Mouse (Mus musculus) embryo, embryonic 10.5 days (tissue): ENCODE data around the gene Cuzd1.

Source experiments
- DNase-seq: peaks from one replicate; pipeline ENCODE4 v3.0.0-alpha.2; 2015; ENCODE audit warnings: low spot score

The Cuzd1 gene

DNA sequence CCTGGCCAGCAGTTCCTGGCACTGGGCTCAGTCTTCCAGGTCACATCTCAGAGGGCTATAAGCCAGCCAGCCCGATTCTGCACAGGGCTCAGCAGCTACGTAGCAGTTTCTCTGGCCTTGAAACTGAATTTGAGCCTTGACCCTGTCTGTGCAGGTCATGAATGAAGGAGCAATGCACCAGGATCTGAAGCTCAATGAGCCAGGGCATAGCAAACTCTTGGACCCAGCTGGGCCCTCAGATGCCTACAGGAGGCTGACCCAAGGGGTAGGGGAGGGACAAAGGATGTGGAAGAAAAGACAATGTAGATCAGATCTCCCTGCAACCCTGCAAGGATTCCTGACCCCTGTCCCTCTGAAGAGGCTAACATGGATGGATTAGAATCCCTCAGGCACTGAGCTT lies at the start of gene Cuzd1:
Gene Cuzd1 (minus strand): TSS at position 101 of the 400 bp plus-strand sequence.
- DNase-seq = no peak

DNA sequence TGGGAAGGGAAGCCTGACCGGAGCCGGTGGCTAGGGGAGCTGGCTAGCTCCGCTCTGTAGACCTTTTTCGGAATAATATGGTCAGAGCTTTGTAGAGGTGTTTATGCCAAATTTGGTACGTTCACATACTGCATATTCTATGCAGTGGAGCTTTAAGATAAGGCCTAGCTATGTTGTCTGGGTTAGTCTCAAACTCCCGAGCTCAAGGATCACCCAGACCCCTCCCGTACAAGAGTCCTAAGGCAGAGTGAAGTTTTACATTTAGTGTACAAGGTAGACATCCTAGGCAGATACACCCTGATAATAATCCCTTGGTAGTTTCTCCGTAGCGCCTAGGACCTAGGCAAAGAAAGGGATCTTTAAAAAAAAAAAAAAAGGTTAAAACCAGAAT lies 49.4 kb upstream of the Cuzd1 start:
- DNase-seq = no peak

DNA sequence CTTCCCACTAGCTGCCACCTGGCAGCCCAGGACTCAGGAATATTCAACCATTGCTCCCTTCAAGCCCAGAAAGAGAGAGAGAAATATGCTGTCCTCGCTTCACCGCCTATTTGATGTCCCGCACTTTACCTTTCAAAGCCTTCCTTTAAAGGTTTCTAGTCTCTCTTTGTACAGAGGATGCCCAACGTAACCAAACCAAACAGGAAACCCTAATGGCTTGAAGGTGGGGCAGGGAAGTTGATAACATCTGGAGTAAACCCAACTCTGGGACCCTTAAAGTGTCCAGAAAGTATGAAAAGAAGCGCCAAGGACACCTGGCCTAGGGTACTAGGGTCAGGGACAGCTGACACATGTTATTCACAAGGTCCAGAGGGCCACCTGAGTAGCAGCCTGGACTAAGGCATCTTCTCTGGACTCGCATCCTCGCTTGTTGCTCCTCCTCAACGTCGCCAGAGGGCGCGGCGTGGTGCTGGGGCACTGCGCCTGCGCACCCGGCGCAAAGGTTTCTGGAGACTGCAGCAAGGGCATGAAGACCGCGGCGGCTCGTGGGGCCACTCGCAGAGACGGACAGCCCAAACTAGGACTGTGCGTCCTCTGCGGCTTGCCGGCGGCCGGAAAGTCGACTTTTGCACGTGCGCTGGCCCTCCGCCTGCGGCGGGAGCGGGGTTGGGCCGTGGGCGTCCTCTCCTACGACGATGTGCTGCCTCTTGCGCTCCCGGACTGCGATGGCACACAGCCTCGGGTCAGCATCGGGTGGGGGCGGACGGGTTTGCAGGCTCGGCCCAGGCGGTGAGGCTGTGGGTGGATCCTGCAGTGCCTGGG lies 48.8 kb upstream of the Cuzd1 start, which contains the start of gene Pstk:
Gene Pstk (plus strand): TSS at position 494 of the 822 bp plus-strand sequence.
- DNase-seq = peak; percentile 94

DNA sequence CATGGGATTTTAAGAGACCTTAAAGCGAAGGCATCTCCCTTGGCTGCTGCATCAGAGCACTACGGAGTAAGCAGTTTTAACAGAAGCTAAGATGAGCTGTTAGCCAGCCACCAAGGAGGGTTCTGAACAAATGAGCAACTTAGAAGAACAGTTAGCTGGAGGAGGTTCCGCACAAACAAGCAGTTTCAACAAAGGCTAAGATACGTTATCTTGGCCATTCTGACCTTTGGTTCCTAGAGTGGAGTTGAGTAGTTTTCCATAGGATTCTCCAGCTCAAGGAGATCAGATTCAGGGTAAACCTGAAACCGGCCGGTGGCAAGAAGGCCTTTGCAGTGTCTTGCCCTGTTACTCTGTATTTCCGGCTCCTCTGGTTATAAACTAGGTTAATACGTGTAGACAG lies 42.0 kb upstream of the Cuzd1 start:
- DNase-seq = no peak

DNA sequence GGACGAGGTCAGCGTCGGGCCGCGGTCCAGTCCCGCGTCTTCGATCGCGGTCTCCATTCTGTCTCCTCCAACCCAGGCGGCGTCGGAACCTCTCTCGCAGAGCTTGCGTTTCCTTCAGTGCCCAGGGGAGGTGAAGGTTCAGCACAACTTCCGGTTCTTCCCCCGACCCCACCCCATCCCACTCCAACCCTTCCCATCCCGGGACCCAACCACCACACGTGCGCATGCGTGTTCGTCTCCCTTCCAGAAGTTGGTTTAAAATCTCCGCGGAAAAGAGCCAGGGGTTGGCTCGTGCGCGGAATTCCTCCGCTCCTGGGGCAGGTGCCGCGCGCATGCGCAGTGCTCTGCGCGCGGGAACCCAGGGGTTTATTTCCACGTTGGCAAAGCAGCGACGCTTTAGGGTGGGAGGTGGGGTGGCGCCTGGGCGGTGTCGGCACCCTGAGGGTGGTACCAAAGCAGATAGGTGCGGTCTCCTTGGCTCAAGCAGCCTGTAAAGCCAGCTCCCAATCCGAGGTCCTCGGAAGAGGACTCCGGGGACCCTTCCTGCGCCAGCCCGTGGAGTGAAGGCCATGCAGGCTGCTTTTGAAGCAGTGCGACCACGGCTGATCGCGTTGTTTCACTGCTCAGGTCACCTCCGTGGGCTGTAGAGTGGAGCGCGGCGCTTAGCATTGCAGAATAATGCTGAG lies 40.7 kb upstream of the Cuzd1 start, which contains the start of gene 2310057M21Rik:
Gene 2310057M21Rik (minus strand): TSS at position 145 of the 686 bp plus-strand sequence.
- DNase-seq = peak; percentile 99

DNA sequence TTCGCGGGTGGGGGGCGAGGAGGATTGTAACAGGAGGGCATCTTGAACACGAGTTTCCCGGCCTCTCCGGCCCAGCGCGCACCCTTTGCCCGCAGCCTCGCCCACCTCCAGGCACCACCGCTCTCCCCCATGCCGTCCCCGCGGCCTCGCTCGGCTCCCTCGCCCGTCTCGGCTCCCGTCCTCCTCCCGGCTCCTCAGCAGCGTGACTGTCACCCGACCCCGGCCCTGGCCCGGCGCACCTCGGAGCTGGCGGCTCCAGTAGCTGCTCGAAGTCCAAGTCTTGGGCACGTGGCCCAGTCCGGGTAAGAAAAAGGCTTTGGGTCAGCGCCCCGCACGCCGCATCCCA lies 40.1 kb upstream of the Cuzd1 start:
- DNase-seq = no peak

DNA sequence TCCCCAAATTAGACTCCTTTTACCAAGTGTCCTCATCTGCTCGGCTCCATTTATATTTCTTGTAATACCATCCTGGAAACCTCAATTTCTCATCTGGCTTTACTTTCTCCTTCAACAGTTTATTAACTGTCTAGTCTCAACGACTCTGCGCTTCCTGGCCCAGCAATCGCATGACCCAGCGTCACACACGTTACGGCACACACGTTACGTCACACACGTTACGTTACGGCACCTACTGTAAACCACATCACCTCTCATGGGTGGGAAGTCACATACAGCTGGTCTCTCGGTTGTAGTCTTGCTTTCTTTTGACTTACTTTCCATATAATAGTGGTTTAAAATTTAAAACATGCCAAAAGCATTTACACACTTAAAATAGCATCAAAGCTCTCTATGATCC lies 34.0 kb upstream of the Cuzd1 start:
- no peak for DNase-seq

DNA sequence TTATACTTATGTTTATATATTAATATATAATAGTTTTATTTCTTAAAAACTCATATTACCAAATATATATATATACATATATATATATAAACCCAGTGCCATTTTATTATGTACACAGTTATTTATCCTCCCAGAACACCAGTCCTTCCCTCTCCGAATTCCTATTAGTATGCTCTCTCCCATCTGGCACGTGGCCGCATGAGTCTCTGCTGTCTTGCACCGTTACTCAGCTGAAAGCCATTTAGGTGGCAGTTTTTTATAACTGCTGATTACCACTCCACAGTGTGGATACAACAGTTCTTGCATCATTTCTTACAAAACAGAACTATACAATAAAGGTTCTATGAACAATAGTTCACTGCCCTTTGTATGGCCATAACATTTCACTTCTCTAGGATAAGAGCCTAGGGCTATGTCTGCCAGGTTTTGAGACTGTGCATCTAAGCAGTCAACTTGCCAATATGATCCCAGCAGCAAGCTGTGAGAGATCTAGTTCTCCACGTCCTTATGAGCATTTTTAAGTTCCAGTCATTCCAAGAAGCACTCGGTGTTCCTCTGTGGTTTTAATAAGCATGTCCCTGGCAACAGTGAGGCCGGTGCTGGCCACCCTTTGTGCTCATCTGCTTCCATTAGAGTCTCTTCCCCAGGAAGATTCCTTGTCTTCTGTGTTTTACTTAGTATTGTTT lies 23.9 kb upstream of the Cuzd1 start:
- DNase-seq = no peak

DNA sequence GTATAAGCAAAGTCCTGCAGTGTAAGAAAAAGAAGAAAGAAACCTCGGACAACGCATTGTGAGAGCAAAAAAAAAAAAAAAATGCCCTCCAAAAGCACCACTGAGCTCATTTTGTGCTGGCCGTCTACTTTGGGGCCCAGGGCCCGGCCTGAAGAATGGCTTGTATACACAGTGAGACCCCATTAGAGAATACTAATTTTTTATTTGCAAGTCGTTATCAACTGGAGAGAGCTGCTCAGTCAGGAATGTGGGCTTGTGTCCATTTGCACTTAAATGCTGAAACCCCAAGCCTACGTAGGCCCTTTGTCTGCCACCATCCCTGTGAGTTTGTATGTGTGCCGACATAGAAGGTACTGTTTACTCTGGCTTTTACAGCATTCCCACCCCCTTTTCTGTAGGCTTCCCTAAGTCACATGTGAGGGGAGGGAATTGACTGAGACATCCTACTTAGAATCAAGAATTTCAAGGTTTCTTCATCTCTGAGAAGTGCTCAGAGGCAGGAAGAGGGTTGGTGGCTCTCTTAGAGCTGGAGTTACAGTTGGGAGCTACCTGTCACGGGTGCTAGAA lies 15.5 kb upstream of the Cuzd1 start:
- no peak for DNase-seq

DNA sequence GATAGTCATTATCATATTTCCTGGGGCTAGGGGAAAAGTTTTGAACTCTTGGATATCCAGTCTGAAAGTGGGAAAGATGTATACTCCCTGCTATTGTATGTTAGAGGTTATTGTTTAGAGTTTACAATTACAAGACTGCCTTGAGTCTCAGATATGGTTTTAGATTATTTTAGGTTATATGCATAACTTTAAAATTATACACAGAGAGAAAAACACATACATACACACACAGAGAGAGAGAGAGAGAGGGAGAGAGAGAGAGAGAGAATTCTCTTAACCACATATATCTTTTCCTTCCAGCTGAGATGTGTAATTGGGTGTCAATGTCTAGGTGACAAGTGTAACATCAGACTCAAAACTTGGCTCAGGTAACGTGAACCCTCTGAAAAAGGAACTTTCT lies 11.5 kb upstream of the Cuzd1 start, which contains the start of gene Fam24a:
Gene Fam24a (plus strand): TSS at position 301 of the 400 bp plus-strand sequence.
- DNase-seq = no peak

DNA sequence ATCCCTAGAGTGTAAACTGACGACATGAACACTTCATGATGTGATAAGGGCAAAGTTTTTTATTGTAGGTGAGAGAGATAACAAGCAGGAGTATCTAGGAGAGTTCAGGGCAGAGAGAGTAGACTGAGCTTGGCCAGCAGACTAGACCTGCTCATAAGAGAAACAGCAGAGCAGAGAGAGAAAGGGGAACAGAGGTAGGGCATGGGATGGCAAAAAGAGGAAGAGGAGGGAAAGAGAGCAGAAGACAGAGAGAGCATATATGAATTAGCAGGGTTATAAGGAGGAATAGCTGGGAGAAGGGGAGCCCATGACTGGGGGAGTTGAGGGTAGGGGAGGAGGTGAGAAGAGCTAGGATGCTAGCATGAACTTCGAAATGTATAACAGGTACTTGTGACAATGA lies 9.6 kb upstream of the Cuzd1 start:
- DNase-seq = no peak

DNA sequence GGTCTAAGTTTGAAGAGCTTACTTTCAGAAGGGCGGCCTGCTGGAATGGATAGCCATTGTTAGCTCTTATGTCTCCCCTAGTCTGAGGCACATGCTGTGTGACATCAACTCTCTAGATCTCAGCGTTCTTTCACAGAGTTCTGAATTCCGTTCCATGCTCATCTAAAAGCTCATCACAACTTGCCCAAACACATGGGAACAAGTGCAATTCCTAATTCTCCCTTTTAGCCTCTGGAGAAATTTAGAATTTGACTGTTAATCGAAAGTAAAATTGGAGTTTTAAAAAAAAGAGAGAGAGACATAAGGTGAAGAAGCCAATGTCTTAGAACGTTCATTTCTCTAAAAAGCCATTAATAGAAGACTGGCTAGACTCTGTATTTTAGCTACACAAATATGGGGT lies 7.3 kb upstream of the Cuzd1 start, which contains the start of gene Fam24b:
Gene Fam24b (minus strand): TSS at position 101 of the 400 bp plus-strand sequence.
- no peak for DNase-seq

DNA sequence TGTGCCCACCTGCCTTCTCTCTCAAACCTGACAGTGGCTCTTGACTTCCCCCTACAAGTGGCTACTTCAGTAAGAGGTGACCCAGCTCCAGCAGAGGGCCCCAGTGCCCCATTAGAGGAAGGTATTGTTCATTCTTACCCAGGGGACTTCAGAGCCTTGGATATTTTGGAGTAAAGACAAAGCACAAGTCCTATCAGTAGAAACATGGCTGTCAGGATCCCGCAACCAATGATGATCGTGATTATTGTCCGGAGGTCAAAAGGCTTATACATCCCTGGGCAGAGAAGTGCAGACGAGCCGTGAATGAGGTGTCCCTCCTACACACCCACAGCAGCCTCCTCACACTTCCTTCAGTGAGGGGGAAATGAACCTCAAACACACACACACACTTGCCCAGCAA lies 5.0 kb upstream of the Cuzd1 start:
- DNase-seq = no peak

DNA sequence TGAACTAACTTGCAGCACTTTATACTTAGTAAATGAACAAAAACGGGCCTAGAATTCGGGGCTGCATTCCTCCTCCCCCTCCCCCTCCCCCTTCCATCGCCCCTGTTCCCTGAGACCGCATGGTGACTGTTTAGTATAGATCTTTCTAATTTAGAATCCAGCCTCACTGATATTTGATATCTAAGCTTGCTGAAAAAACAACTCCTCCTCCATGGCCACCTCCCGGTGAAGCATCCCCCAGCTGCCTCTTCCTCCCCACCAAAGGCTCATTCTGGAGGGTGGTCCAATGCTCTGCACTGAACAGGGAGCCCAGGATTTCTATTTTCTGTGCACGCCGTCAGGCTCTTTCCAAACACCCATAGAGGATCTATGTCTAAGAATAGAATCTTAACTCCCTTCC lies 3.8 kb downstream of the Cuzd1 start:
- no peak for DNase-seq

DNA sequence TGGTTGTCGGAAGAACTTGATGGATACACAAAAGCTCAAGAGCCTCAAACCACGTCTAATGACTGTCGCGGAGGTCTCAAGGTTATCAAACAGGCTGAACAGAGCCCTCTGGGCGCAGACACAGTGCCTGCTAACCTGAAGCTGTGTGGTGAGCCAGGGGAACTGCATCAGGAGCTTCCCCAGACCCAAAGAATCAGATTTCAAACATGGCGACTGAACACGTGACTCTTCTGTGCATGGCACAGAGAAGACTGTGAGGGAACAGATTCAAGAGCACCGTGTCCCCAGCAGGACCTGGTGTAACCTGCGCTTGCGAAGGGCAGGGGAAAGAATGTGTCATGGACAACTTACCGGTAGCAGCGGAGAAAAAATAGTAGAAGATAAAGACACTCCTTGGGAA lies 4.5 kb downstream of the Cuzd1 start:
- peak; percentile 2 for DNase-seq

DNA sequence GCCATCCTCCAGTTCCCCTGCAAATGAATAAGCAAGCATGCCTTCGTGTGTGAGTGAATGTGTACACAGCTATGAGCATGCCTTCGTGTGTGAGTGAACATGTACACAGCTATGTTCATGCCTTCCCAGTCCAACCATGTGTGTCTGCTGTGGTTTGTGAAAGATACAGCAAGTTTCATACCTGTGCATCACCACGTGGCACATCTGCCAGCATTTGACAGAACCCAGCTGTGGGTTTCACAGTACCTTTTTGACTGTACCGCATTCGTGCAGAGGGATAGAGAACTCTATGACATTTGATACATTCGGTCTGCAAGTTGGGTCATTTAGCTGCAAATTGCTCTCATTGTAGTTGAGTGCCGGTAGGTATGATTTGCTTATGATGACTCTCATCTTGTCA lies 7.6 kb downstream of the Cuzd1 start:
- DNase-seq = no peak

DNA sequence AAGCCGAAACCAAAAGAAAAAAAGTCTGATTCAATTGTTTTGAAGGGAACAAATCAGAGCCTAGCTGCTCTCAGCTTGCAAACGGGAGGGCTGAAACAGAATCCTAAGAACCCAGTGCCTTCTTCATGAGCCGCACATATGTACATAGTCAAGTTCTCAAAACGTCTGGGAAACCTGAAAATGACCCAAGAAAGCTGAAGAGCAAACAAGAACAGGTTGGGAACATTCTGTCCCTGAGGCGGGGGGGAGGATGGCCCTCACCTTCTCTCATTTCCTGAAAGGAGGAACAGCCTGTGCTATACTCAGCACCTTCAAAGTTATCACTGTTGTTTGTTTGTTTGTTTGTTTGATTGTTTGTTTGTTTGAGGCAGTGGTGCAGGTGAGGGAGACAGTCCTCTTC lies 15.4 kb downstream of the Cuzd1 start:
- no peak for DNase-seq

DNA sequence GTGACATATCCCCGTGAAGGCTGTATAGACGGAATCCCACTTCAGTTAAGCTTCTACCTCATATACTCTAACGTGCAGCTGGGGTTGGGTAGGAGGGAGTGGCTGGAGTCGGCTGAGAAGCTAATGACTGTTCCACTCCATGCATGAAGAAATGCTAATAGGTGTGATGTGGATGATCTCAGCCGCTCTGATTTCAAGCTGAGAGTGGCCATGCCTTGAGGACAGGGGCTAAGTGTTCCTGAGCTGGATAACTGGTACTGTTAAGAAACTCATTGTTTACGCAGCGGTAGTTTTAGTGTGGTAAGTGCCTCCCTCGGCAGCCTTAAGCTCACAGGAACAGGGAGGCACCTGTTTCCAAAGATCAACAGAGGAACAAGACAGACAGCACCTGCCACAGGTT lies 18.8 kb downstream of the Cuzd1 start:
- no peak for DNase-seq

DNA sequence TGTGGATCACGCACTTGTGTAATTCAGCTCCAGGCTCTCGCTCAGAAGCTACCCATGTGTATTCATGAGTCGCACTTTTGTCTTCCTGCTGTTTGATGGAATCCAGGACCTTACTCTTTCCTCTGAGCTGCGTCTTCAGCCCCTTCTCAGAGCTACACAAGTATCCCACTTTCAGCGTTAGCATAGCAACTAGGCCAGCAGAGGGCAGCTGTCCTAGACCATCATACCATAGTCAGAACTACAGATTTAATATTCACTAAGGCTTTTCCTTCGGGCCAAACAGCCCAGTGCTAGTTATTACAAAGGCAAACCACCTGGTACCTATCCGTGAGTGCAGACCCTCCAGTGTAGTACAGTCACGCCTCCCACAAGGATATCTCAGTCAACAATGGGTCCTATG lies 24.9 kb downstream of the Cuzd1 start:
- peak; percentile 4 for DNase-seq

DNA sequence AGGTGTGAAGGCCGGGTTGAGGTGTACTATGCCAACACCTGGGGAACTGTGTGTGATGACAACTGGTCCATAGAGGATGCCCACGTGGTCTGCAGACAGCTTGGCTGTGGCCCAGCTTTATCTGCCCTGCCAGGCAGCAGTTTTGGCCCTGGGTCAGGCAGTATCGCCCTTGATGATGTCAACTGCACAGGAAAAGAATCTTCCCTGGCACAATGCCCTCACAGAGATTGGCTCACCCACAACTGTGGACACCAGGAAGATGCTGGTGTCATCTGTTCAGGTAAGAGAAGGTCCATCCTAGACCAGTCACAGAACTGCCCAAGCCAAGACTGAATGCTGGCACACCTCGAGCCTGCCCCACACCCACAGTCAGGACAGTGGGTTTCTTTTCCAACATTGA lies 56.2 kb downstream of the Cuzd1 start:
- no peak for DNase-seq

DNA sequence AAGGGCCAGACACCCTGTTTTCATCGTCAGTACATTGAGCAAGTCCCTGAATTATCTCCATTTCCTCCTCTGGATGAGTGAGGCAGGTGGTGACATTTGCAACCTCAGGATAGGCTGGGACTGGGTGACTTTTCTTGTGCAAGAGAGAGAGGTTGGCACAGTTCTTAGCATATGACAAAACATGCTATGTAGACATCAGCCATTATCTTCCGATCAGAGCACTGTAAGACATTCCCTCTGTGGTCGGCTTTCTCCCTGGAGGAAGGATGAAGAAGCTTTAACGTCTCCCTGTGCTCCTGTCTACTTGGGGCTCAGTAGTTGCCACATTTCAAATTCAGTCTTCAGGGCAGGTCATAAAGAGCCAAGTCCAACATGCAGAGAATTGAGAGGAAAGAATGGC lies 57.8 kb downstream of the Cuzd1 start:
- no peak for DNase-seq

DNA sequence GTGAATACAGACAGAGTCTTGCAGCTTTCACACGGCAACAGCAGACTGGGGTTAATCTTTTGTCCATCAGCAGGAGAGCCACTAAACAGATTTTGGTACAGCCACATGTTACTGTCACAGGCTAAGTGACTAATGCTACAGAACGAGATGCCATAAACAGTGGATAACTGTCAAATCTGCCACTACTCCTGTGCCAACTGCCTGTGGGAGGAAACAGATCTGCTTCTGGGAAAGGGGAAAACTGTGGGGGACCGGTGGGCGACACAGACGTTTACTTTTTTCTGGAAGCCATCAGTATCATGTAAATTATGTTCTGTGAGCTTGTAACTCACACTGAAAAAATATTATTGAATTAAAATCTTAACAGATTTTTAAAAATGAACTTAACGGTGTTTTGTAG lies 61.1 kb downstream of the Cuzd1 start:
- DNase-seq = no peak
